Mouse (Mus musculus) intestine, embryonic 14.5 days (tissue): Measurements from ENCODE around the gene Eno2. TPM values are rescaled to one million over a fixed set of nuclear protein-coding genes. Genes with fewer than 3 reads are reported as not detected.

Experiments
- ATAC-seq: fragments of 200-750 bp; cut with Nextera tagmentation; replicated peaks from 2 replicates; pipeline ENCODE4 v1.8.0; 2017; ENCODE audit warnings: low read depth, moderate number of reproducible peaks, moderate TSS enrichment, moderate library complexity; ENCODE audit not compliant: low FRiP score, low TSS enrichment
- DNase-seq: peaks from one replicate; pipeline ENCODE4 v3.0.0-alpha.2; 2018; ENCODE audit warnings: low spot score
- H3K27ac ChIP-seq: fragments of 300-500 bp; sonication (generic); 2 replicates; pipeline ENCODE4 v1.5.1; 2014; ENCODE audit warnings: low read depth, mild to moderate bottlenecking, control low read depth
- H3K27me3 ChIP-seq: fragments of 300-500 bp; sonication (generic); replicated peaks from 2 replicates; pipeline ENCODE4 v1.6.1; 2014; ENCODE audit warnings: low read length, control low read depth; ENCODE audit not compliant: control insufficient read depth, insufficient read depth
- H3K36me3 ChIP-seq: fragments of 300-500 bp; sonication (generic); 2 replicates; pipeline ENCODE4 v1.6.1; 2014; ENCODE audit warnings: low read length, control low read depth; ENCODE audit not compliant: control insufficient read depth, insufficient read depth
- H3K4me1 ChIP-seq: fragments of 300-500 bp; sonication (generic); replicated peaks from 2 replicates; pipeline ENCODE4 v1.6.1; 2014; ENCODE audit warnings: low read length, control low read depth, mixed read lengths; ENCODE audit not compliant: control insufficient read depth, insufficient read depth
- H3K4me2 ChIP-seq: fragments of 300-500 bp; sonication (generic); 2 replicates; pipeline ENCODE4 v1.6.1; 2014; ENCODE audit warnings: low read length
- H3K4me3 ChIP-seq: fragments of 300-500 bp; sonication (generic); 2 replicates; pipeline ENCODE4 v1.5.1; 2014; ENCODE audit warnings: low read depth, low read length, control low read depth, mixed read lengths
- H3K9ac ChIP-seq: fragments of 300-500 bp; sonication (generic); 2 replicates; pipeline ENCODE4 v1.6.1; 2014; ENCODE audit warnings: mild to moderate bottlenecking, low read length
- H3K9me3 ChIP-seq: fragments of 300-500 bp; sonication (generic); 2 replicates; pipeline ENCODE4 v1.6.1; 2016; ENCODE audit warnings: low read length, control low read depth; ENCODE audit not compliant: control insufficient read depth
- WGBS: fragments of 180-500 bp; shearing (Covaris S2); extraction: QIAGEN DNeasy Blood & Tissue Kit; methylation state at CpG from one replicate; pipeline ENCODE4 v1.1.7; 2014; 5-methylcytosine and 5-hydroxymethylcytosine counted together
- microRNA counts: library from miRNA; unstranded; fragments of <30 nt; microRNA quantifications from one replicate; lab custom pipeline; 2016
- microRNA-seq: library from miRNA; unstranded; fragments of <30 nt; microRNA quantifications from one replicate; pipeline ENCODE4, GENCODE M21; 2016
- polyA plus RNA-seq: library from polyadenylated mRNA; unstranded; fragments of >200 nt; fragmentation: Nextera tagmentation; extraction: Ambion mirVana; gene quantifications from 2 replicates; pipeline ENCODE4 v1.2.1, GENCODE M21; 2014

The Eno2 gene
- polyA plus RNA-seq, 1 experiment from 2014 or later = 8.0 TPM

DNA sequence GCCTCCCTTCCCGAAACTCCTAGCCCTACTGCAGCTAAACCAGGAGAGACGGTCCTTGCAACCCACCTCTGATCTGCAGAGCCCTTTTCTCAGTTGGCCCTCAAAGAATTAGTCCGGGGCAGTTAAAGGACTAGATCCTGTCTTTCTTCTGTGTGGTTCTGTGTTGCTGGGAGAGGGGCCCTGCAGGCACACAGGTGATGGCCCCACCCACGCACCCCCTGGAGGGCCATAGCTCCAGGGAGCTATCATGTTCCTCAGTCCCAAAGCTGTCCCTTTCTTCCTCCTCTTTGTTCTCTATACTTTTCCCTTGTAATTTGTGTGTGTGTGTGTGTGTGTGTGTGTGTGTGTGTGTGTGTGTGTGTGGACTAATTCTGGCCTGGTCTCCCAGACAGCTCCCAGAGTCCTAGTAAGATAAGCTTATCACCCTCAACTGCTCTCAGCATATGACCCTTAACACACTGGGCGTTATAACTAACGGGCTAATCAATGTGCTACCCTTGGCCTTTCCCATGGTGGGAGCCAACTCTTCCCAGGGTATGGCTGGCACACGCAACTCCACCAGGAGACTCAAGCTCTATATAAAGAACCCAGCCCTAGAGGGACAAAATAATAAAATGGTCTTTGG lies 50.0 kb downstream of the Eno2 start:
- Histone ChIP-seq H3K27ac (peak overlapping the region; percentile 83), H3K4me2 (peak overlapping the region; percentile 42), H3K4me1 (no peaks in the 10 kb centered on the region), H3K27me3 (no peaks in the 10 kb centered on the region), H3K9me3 (no peaks in the 10 kb centered on the region), H3K4me3 (peak overlapping the region; percentile 37), H3K9ac (peak overlapping the region; percentile 65), H3K36me3 (peaks cover 33% of the 10 kb centered on the region)
- ATAC-seq (peak; percentile 17; the same call in 1 of the 2 replicates), DNase-seq (no peak)
- 53% methylated on average over 7 of the region's 7 CpGs for WGBS

DNA sequence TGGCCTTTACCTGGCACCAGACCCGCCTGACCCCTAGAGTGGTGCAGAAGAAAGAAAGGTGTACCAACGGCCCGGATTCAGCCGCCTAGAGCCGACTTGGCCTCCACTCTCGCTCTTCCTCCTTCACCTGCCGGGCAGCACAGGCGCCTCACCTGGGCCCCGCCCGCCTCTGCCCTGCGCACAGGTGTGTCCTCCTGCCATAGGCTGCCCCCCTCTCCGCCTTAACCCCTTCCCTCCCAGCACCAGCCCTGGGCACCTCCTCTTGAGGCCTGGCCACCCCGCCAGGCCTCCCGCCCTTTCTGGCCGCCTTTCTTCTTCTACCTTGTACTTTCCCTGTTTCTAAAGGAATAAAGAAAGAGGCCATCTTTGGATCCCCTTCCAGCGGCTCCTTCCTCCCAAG lies 50.8 kb downstream of the Eno2 start:
- peak; percentile 72 for ATAC-seq
- H3K4me1 ChIP-seq = peaks cover 3% of the 10 kb centered on the region

DNA sequence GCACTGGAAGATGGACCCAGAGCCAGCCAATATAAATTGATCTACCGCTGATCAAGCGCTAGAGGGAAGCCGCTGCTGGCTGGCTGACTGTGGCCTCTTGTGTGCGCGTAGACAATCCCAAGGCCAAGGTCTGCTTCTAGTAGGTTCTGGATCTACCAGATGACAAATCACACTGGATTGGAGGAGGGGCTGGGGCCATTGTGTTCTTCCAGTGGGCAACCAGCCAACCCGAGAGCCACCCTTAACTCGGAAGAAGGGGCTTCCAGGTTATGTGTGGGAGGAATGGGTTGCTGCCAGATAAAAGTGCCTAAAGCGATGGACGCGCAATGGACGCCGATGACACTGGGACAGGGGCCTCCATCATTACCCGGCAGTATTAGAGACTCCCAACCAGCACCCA lies 51.5 kb downstream of the Eno2 start:
- Histone ChIP-seq H3K9me3 (no peaks in the 10 kb centered on the region), H3K9ac (peak overlapping the region; percentile 53), H3K27ac (peak overlapping the region; percentile 83), H3K36me3 (peaks cover 42% of the 10 kb centered on the region), H3K4me1 (peaks cover 8% of the 10 kb centered on the region), H3K27me3 (no peaks in the 10 kb centered on the region), H3K4me3 (peak overlapping the region; percentile 37), H3K4me2 (peak overlapping the region; percentile 45)
- no peak for DNase-seq
- ATAC-seq = no peak; the same call in 1 of the 2 replicates
- 68% methylated on average over 13 of the region's 13 CpGs for WGBS

More for the DNA sequence above, 50.8 kb downstream of the Eno2 start:
- Histone ChIP-seq H3K9me3 (no peaks in the 10 kb centered on the region), H3K4me2 (peak overlapping the region; percentile 42), H3K27me3 (no peaks in the 10 kb centered on the region), H3K9ac (peak overlapping the region; percentile 65), H3K27ac (peak overlapping the region; percentile 83), H3K36me3 (peaks cover 41% of the 10 kb centered on the region), H3K4me3 (peak overlapping the region; percentile 37)
- DNase-seq = peak; percentile 79
- WGBS = 42% methylated on average over 14 of the region's 16 CpGs

DNA sequence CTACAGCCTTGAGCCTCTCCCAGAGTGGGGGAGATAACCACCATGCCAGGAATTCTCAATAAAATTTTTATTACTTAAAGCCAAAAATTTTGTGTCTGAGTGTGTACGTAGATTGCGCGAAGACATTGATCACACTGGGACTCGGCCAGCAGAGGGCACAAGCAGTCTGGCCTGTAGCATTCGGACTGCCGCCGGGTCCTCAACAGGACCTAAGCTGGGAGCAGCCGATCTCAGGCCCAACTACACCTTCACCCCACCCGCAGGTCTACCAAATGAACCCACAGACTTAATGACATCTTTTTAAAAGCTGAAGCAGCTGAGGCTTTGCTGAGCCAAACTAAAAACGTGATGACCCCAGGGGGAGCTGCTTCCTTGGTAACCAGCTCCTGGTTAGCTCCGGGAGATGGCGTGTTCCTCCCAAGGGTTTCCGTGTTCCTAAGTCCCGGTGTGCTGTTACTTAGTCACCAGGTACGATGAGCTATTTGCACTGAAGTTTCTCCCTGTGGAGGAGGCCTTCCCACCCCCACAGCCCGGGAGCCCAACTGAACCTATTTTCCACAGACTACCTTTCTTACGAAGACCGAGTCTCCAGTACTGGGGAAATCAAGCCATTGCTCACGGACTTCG lies 52.5 kb downstream of the Eno2 start:
- Histone ChIP-seq H3K36me3 (peaks cover 42% of the 10 kb centered on the region), H3K9me3 (no peaks in the 10 kb centered on the region), H3K27me3 (no peaks in the 10 kb centered on the region), H3K27ac (peak overlapping the region; percentile 83), H3K4me2 (peak overlapping the region; percentile 45), H3K9ac (peak overlapping the region; percentile 53), H3K4me3 (peak overlapping the region; percentile 37), H3K4me1 (peaks cover 8% of the 10 kb centered on the region)
- 60% methylated on average over 20 of the region's 20 CpGs for WGBS
- DNase-seq (peak; percentile 77), ATAC-seq (no peak)

DNA sequence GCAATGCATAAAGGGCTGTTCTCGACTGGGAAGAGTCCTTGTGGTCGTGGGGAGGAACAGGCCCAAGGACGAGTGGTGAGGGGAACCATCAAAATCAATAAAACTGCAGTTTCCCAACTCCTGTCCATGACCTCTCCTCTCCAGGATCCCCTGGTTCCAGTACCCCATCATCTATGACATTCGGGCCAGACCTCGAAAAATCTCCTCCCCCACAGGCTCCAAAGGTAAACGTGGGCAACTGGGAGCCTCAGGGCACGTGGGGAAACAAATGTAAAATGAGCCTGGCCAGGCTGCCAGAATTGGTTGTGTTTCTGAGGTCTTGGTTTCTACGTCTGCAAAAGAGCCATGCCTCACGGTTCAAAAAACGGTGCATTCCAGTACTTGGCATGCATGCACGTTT lies 56.6 kb downstream of the Eno2 start:
- Histone ChIP-seq H3K27ac (0 out of 2 replicates have a peak overlapping the region, but pooled peaks have one; percentile 82), H3K4me1 (peaks cover 21% of the 10 kb centered on the region), H3K36me3 (peaks cover 59% of the 10 kb centered on the region), H3K9me3 (no peaks in the 10 kb centered on the region), H3K9ac (peak overlapping the region; percentile 96), H3K27me3 (no peaks in the 10 kb centered on the region), H3K4me2 (peak overlapping the region; percentile 61), H3K4me3 (peak overlapping the region; percentile 95)
- ATAC-seq (no peak), DNase-seq (no peak)
- WGBS = 11% methylated on average over 11 of the region's 11 CpGs

DNA sequence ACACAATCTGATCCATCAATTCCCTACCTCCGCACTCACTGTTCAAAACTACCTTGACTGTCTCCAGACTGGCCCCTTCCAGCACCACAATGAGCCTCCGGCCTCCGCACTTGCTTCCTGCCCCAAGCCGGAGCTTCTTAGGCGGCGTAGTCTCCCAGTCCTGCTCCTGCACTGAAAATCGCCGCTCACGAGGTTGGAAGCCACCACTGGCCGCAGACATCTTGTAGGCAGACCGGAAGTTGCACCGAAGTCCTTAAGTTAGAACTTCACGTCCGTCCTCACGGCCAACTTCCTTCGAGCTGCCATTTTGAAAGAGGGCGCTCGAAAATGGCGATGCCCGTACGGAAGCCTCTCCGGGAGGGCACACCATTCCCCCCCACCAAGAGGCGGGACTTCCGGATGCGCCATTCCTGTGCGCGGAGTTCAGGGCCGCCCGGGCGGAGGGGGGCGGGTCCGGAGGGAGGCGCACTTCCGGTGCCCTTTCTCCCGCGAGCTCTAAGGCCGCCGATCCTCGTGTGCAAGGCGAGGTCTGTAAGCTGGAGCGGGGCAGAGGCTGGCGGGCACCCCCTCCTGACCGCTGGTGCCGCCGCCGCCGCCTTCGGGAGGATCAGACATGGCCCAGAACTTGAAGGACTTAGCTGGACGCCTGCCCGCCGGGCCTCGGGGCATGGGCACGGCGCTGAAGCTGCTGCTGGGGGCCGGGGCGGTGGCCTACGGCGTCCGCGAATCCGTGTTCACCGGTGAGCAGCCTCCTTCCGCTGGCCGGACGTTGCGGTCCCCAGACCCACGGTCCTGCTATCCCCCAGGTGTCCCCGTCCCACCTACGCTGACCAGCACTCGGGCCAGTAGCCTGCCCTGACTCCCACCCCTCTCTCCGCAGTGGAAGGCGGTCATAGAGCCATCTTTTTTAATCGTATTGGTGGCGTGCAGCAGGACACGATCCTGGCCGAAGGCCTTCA lies 57.4 kb downstream of the Eno2 start, which contains the start of the genes Emg1 and Phb2:
Gene Emg1, minus strand, starts transcription at position 355 of the 959 bp plus-strand sequence.
Gene Phb2, plus strand, starts transcription at position 513 of the 959 bp plus-strand sequence.
- peak; percentile 95 for ATAC-seq
- Histone ChIP-seq H3K27ac (peak within 1 kb of the TSS; percentile 82), H3K4me2 (peak within 1 kb of the TSS; percentile 61), H3K9me3 (no peaks in the 10 kb centered on the region), H3K4me3 (peak within 1 kb of the TSS; percentile 95), H3K36me3 (peaks cover 60% of the 10 kb centered on the region), H3K4me1 (peaks cover 21% of the 10 kb centered on the region), H3K9ac (peak within 1 kb of the TSS; percentile 96), H3K27me3 (no peaks in the 10 kb centered on the region)
- under 1% methylated on average over 66 of the region's 76 CpGs for WGBS
- peak; percentile 98 for DNase-seq

MicroRNAs encoded within 50 kb of the gene (microRNA counts, 519-probe panel; counts per million panel counts)
- microRNA mmu-miR-141 (lab: Ali Mortazavi, UCI) (3,807 counts per million, percentile 55 among the panel's probes with 10 or more counts), microRNA mmu-miR-200c (lab: Ali Mortazavi, UCI) (5,090 counts per million, percentile 88 among the panel's probes with 10 or more counts)

Small RNA genes lying within 50 kb of the gene (microRNA-seq; reads per million reads assigned to microRNA genes)
- 2,280 reads per million, percentile 85 among the genes with 10 or more reads in this experiment for gene Mir141
- gene Mir200c = 13,027 reads per million, percentile 97 among the genes with 10 or more reads in this experiment

Other genes starting within 250 kb of the Eno2 start
- 1.3 and 1.6 TPM in 2 replicates for gene C1s1, start 227.3 kb downstream of the Eno2 start, polyA plus RNA-seq
- not detected in 2 replicates for gene C1rb, start 199.4 kb downstream of the Eno2 start, polyA plus RNA-seq
- not detected in 2 replicates for gene C1s2, start 133.6 kb downstream of the Eno2 start, polyA plus RNA-seq
- 75.5 and 79.8 TPM in 2 replicates for gene Lpcat3, start 106.6 kb downstream of the Eno2 start, polyA plus RNA-seq
- 248 and 249 TPM in 2 replicates for gene Emg1, start 57.5 kb downstream of the Eno2 start, polyA plus RNA-seq
- 414 and 436 TPM in 2 replicates for gene Phb2, start 57.3 kb downstream of the Eno2 start, polyA plus RNA-seq
- gene Ptpn6, start 31.0 kb downstream of the Eno2 start, polyA plus RNA-seq = 11.7 and 14.1 TPM in 2 replicates
- 440 and 466 TPM in 2 replicates for gene Grcc10, start 28.3 kb downstream of the Eno2 start, polyA plus RNA-seq
- not detected in 2 replicates for gene Gm45234, start 13.7 kb downstream of the Eno2 start, polyA plus RNA-seq
- gene Atn1, start 13.1 kb downstream of the Eno2 start, polyA plus RNA-seq = 12.1 TPM in 2 replicates
- 0.45 and 0.47 TPM in 2 replicates for gene Lrrc23, start 10.1 kb upstream of the Eno2 start, polyA plus RNA-seq
- 7.3 and 7.4 TPM in 2 replicates for gene Spsb2, start 39.0 kb upstream of the Eno2 start, polyA plus RNA-seq
- gene Tpi1, start 44.6 kb upstream of the Eno2 start, polyA plus RNA-seq = 1,059 and 1,108 TPM in 2 replicates
- gene Usp5, start 59.8 kb upstream of the Eno2 start, polyA plus RNA-seq = 126 and 127 TPM in 2 replicates
- gene Cdca3, start 59.9 kb upstream of the Eno2 start, polyA plus RNA-seq = 178 and 183 TPM in 2 replicates
- gene Gnb3, start 70.6 kb upstream of the Eno2 start, polyA plus RNA-seq = 2.7 TPM in 2 replicates
- 28.1 and 28.8 TPM in 2 replicates for gene P3h3, start 88.1 kb upstream of the Eno2 start, polyA plus RNA-seq
- 0.65 and 1.2 TPM in 2 replicates for gene Gpr162, start 94.3 kb upstream of the Eno2 start, polyA plus RNA-seq
- gene Cd4, start 118.5 kb upstream of the Eno2 start, polyA plus RNA-seq = 0.28 and 0.37 TPM in 2 replicates
- 1.8 and 2.1 TPM in 2 replicates for gene Lag3, start 142.0 kb upstream of the Eno2 start, polyA plus RNA-seq
- 232 and 257 TPM in 2 replicates for gene Ptms, start 150.4 kb upstream of the Eno2 start, polyA plus RNA-seq
- 352 and 357 TPM in 2 replicates for gene Mlf2, start 161.7 kb upstream of the Eno2 start, polyA plus RNA-seq
- 155 and 159 TPM in 2 replicates for gene Cops7a, start 195.9 kb upstream of the Eno2 start, polyA plus RNA-seq
- gene Pianp, start 227.0 kb upstream of the Eno2 start, polyA plus RNA-seq = 0.85 and 1.2 TPM in 2 replicates
- 9.2 and 10.8 TPM in 2 replicates for gene Zfp384, start 239.5 kb upstream of the Eno2 start, polyA plus RNA-seq